Mouse (Mus musculus) cortical plate, adult 2 months (tissue): ENCODE measurements around the gene Gm10277.

ENCODE experiments used
- CTCF ChIP-seq: fragments of 200-500 bp; IDR thresholded peaks from 2 replicates; pipeline ENCODE4 v1.5.1; 2011; ENCODE audit warnings: mild to moderate bottlenecking, control low read depth, low read length; ENCODE audit not compliant: insufficient read depth; ENCODE audit errors: extremely low read depth
- POLR2A ChIP-seq: fragments of 200-500 bp; IDR thresholded peaks from 2 replicates; pipeline ENCODE4 v1.6.1; 2011; ENCODE audit warnings: mild to moderate bottlenecking, low read length, control low read depth; ENCODE audit not compliant: insufficient read depth; ENCODE audit errors: extremely low read depth

DNA sequence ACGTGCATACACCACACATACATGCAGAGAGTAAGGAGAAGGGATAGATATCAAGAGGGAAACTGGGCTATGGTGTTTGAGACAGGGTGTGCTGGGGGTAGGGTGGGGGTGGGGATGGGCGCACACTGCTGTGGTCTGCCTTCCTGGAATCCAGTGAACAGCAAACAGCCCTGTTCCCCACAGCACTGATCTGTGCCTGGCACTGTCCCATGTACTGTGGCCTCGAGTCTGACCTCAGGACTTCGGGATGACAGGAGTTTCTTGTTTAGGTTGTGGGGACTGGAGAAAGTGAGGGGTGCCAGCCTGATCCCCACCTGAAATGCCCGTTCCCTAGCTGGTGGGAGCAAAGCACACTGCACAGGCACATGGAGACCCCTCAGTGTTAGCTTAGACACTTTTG is at the start of gene Gm10277:
- TF ChIP-seq CTCF (no peak), POLR2A (no peak)
